Mouse (Mus musculus): ENCODE measurements around the gene Theg.

- peak; percentile 80 to 89 (median 86) for TF ChIP-seq CTCF (IDR thresholded peaks at IDR 0.05 in 2 of 3, conservative IDR thresholded peaks at IDR 0.05 in 1 of 3; ENCODE audit: control insufficient read depth in 1 of 3, insufficient read depth in 1 of 3, low read depth in 2 of 3, low read length in 3 of 3, poor library complexity in 1 of 3, severe bottlenecking in 1 of 3)
- TF ChIP-seq MAFK (IDR thresholded peaks at IDR 0.05; ENCODE audit: borderline replicate concordance, low read depth, low read length), result no peak
- TF ChIP-seq POLR2A (IDR thresholded peaks at IDR 0.05; ENCODE audit: control insufficient read depth in 1 of 2, insufficient read depth in 1 of 2, low read depth in 1 of 2, low read length in 2 of 2, poor library complexity in 1 of 2), result no peak
- TF ChIP-seq ZNF384 (IDR thresholded peaks at IDR 0.05; ENCODE audit: low read depth, low read length), result no peak
- TF ChIP-seq POLR2AphosphoS2 (IDR thresholded peaks at IDR 0.05; ENCODE audit: low read length), result no peak
- TF ChIP-seq RCOR1 (IDR thresholded peaks at IDR 0.05; ENCODE audit: low read depth, low read length), result no peak
- no peak for TF ChIP-seq MYC (IDR thresholded peaks at IDR 0.05; ENCODE audit: low read depth, low read length)
- no peak for TF ChIP-seq E2F4 (IDR thresholded peaks at IDR 0.05; ENCODE audit: borderline replicate concordance, low read depth, low read length)
- TF ChIP-seq SIN3A (IDR thresholded peaks at IDR 0.05; ENCODE audit: low read length), result no peak
- TF ChIP-seq EP300 (IDR thresholded peaks at IDR 0.05; ENCODE audit: low read depth in 1 of 2, low read length in 2 of 2), result no peak
- no peak for TF ChIP-seq CHD2 (IDR thresholded peaks at IDR 0.05; ENCODE audit: low read length)
- no peak for TF ChIP-seq NRF1 (IDR thresholded peaks at IDR 0.05; ENCODE audit: insufficient read depth, low read depth, low read length, poor library complexity, severe bottlenecking)
- no peak for TF ChIP-seq USF1 (IDR thresholded peaks at IDR 0.05; ENCODE audit: low read depth, low read length)
Observed at GRCm38 (mm10) chr10:79594872-79595589, 7.9 kb upstream of the Theg start.

Data from MEL (cell line).